Mouse (Mus musculus) ovary, postnatal 14 days (tissue): Measurements from ENCODE around the gene Armh3.

Experiments used
- DNase-seq: peaks from one replicate; pipeline ENCODE4 v3.0.0; 2022; ENCODE audit warnings: low spot score

Armh3 gene

DNA sequence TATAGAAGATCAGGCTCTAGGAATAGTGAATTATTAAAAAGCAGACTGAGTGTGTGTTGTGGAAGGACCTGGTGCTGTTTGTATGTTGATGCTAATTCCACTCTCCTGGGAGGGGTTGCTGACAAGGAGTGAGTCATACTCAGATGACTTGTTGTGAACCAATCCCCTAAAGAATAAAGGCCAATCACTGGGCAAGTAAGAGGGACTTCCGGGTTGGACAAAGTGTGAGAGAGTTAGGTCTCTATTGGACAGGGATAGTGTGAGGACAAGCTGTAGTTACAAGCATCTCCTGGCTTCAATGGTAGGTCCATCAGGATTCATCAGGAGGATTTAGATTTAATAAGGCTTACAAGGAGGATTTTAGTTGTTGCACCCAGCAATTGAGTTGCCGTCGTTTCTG, 10.1 kb downstream of the Armh3 start:
- DNase-seq: no peak

DNA sequence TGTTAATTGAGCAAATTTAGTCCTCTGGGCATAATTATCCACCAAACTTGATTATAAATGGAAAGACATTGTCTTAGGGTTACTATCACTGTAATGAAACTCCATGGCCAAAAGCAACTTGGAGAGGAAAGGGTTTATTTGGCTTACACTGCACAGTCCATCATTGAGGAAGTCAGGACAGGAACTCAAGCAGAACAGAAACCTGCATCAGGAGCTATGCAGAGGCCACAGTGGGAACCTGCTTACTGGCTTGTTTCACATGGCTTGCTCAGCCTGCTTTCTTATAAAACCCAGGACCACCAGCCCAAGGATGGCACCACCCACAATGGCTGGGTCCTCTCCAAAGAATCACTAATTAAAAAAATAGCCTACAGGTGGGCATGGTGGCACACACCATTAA, 13.9 kb downstream of the Armh3 start:
- no peak for DNase-seq

DNA sequence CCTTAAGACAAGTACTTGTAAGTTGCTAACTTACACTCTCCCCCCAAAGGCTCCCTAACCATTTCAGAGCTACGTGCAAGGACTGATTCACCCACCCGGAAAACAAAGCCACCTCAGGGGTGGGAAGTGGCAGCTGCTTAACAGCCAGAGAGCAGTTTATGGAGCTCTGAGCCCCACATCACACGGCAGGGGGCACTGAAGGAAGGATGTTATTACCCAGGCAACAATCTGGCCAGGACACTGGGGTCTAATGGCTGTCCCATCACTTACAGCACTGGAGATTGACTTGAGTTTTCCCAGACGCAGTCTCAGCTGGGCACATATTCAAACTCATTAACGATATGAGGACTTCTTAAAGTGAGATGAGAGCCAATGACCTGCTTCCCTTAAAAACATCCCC, 37.5 kb downstream of the Armh3 start:
- no peak for DNase-seq

DNA sequence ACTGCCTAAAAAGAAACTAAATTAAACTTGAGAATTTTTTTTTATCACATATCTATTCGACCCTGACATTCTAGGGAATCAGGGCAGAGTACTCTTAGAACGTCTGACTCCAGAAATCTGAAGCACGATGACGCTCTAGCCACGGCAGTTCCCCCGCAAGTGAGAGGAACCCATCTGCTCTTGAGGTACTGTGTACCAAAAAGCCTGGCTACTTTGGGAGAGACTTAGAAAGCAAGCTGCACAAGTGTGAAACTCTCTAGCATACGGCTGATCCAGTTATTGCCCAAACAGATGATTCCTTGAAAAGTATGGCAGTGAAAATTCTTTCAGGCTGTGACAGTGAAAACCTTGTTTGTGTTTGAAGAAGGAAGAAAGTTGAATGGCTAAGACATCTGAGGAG, 41.6 kb downstream of the Armh3 start:
- no peak for DNase-seq

GRCm38 (mm10) chr19:45953286-45953685, 45.0 kb downstream of the Armh3 start:
- peak; percentile 8 for DNase-seq

DNA sequence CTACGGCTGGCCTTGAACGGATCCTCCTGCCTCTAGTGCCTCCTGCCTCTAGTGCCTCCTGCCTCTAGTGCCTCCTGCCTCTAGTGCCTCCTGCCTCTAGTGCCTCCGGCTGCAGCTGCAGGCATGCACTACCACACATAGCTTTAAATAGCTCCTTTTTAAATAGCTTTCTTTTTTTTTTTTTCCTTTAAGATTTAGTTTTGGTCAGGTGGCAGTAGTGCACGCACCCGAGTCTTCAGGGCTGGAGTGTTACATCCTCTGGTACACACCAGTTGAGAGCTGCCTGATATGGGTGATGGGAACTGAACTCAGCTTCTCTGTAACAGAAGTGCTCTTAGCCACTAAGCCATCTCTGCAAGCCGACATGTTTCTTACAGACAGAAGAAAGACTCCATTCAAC, 49.1 kb downstream of the Armh3 start:
- DNase-seq: no peak

DNA sequence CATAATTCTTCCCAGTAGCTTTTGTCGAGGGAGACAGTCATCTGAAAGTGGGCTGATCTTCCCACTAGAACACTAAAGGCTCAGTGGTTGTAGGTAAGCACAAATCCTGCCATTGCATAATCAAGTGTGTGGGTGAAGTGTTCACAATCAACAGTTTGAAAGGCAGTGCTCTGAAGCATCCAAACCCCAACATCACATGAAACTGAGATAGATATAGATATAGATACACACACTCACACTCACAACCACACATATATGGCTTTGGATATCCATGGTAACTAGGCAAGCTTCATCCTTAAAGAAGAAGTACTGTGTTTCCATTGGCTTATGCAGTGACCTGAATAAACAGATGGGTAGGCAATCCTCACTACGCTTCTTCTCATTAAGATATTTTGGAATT, 50.5 kb downstream of the Armh3 start:
- DNase-seq: no peak

DNA sequence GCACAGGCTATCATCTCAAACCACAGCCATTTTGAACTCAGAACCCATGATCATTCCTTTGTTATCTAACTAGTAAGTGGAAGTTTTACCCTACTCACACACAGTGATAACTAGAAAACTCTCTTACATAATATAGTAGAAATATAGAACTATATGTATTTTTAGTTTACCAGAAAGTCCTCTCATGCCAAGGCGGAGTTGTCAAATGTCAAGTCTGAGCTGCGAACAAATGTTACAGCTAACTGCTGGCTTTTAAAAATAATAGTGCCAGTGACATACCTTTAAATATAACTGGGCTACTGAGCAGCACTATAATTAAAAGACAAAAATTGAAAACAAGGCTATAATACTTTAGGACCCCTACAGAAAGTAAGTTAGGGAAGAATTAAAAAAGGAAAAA, 51.0 kb downstream of the Armh3 start:
- no peak for DNase-seq

DNA sequence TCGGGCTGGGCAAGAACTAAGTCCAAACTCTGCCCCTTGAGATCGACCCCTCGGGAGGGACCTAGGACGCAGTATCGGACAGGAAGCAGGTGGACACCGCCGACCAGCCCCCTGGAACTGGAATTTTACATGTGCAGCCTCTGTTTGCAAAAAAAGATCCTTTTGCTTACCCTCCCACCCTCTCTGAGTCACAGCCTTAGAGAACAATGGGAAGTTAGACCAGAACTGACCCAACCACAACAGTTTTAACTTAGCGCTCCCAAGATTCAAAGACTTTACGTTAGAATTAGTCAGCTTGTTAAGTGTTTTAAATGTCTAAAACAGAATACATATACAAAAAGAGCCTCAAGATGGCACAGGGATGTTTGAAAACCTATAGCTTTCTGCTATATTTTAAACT, 51.7 kb downstream of the Armh3 start:
- DNase-seq: no peak

DNA sequence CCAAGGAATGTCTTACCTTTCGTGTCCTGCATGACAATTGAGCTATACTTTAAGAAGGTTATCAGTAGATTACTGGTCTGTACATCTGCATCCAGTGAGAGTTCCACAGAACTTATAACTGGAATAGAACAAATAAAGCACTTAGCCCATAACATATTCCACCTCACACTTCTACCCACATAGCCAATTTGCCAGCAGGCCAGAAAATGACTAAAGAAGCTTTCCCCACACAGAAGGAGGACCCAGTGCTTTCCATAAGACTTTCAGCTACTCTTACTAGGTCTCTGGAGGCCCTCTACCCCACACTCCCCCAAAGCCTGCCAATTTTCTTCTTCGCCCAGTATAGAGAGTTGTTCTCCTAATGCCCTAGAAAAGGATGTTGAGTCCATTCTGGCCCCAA, 52.3 kb downstream of the Armh3 start:
- no peak for DNase-seq

DNA sequence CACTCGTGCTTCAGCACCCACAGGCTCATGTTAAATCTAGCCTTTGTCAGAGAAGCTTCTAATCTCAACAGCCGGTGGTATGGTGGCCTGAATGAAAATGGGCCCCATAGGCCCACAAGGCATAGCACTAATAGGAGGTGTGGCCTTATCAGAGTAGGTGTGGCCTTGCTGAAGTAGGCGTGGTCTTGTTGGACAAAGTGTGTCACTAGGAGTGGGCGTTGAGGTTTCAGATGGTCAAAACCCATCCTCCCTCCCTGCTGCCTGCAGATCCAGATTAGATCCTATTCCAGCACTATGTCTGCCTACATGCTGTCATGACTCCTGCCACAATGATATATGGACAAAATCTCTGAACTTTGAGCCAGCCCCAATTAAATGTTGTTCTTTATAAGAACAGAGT, 54.5 kb downstream of the Armh3 start:
- no peak for DNase-seq

DNA sequence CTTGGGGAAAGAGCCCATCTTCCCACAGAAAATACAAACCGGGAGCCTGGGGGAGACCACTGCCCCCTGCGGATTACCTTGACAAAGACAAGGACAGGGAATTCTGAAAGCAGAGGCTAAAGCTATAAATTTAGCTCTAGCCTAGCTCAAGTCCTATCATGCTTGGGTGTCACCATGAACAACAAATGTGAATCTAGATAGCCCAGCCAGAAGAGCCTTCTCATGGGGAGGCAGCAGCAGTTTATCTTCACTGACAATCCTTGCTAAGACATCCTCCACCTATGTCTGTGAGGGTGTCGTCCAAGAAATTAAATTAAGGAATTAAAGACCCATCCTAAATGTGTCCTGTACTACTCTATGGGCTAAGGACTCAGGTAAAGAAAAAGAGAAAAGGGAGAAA, 60.2 kb downstream of the Armh3 start:
- DNase-seq: no peak

- DNase-seq: no peak
Measured at GRCm38 (mm10) chr19:45937530-45937929, 60.8 kb downstream of the Armh3 start.

- DNase-seq: no peak
Measured at GRCm38 (mm10) chr19:45927236-45927635, 71.1 kb downstream of the Armh3 start.

GRCm38 (mm10) chr19:45926342-45926741, 71.9 kb downstream of the Armh3 start:
- no peak for DNase-seq

DNA sequence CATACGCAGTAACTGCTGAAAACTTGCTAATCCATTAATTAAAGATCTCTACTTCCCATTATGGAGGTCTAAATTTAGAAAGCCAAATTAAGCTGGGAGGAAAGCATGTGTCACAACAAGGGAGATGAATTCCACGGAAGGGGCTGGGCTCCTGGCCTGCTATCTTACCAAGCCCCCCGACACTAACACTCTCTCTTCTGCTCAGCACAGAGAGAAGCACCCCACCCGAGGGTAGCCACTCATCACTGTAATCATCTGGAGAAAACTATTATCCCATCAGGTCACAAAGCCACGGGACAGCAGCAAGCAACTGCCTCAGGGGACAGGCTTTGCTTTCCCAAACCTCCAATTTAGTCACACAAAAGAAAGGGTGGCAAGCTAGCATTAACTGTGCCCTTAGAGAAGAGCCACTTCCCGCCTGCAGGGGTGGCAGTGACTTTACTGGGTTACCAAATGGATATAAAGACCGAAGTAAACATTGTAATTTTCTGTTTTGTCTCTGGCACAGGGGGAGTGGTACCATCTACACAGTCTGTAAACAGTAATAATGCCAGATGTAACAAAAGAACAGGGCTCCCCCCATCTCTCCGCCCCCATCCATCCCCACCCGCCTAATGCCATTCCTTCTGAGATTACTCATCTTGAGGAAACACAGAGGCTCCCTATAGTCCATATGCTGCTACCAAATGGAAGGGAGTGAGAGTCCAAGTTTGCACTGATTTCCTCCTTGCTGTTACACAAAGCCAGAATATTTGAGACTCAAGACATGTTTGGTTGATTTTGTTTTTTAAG, 77.8 kb downstream of the Armh3 start:
- no peak for DNase-seq

- DNase-seq: no peak
Measured at GRCm38 (mm10) chr19:45918406-45918805, 79.9 kb downstream of the Armh3 start.

GRCm38 (mm10) chr19:45917856-45918255, 80.4 kb downstream of the Armh3 start:
- DNase-seq: peak; percentile 14

- DNase-seq: no peak
Measured at GRCm38 (mm10) chr19:45916461-45916860, 81.8 kb downstream of the Armh3 start.

DNA sequence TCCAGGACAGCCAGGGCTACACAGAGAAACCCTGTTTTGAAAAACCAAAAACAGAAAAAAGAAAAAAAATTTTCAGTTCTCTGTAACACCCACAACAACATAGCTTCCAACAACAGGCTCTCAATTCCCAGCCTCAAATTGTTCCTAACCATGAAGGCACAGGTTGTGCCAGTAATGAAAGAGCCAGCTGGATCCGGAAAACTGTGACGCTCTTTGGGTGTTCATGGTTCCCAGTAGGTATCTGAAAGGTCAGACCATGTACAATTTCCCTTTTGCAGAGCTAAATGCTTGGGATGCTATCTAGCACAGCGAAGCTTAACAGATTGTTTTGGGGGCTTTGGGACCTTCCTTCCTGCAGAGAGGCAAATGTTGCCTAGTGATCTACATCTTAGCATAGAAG, 82.3 kb downstream of the Armh3 start:
- DNase-seq: no peak

GRCm38 (mm10) chr19:45913036-45913435, 85.3 kb downstream of the Armh3 start:
- DNase-seq: no peak

DNA sequence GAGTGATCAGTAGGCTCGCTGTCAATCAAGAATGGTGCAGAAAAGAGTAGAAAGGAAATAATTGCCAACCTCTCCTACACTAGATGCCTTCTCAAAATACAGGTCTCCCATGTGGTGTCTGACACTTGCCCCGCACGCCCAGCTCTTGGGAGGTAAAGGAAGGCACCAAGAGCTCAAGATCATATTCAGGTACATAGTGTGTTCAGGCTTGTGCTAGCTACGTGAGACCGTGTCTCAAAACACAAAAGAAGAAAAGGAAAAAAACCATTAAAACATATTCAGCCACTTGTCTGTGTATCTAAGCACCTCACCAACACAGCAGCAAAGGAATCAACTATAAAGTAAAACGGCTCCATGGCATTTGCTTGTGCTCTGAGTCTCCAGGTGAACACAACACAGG, 85.9 kb downstream of the Armh3 start:
- no peak for DNase-seq

- peak; percentile 7 for DNase-seq
Measured at GRCm38 (mm10) chr19:45911236-45912025, 86.9 kb downstream of the Armh3 start.

GRCm38 (mm10) chr19:45908246-45908645, 90.0 kb downstream of the Armh3 start:
- no peak for DNase-seq
